Mouse (Mus musculus) CD4-positive, CD25-positive, alpha-beta regulatory T cell, adult 9 weeks (primary cell): ENCODE measurements around the gene Med19. TPM values are rescaled to one million over a fixed set of nuclear protein-coding genes. Genes with fewer than 3 reads are reported as not detected.

Experiments used
- polyA plus RNA-seq: library from polyadenylated mRNA; unstranded; fragments of 100-300 nt; shearing (Covaris generic); gene quantifications from one replicate; pipeline ENCODE4 v1.2.1, GENCODE M21; 2017

Med19 gene
- polyA plus RNA-seq: 42.9 TPM

DNA sequence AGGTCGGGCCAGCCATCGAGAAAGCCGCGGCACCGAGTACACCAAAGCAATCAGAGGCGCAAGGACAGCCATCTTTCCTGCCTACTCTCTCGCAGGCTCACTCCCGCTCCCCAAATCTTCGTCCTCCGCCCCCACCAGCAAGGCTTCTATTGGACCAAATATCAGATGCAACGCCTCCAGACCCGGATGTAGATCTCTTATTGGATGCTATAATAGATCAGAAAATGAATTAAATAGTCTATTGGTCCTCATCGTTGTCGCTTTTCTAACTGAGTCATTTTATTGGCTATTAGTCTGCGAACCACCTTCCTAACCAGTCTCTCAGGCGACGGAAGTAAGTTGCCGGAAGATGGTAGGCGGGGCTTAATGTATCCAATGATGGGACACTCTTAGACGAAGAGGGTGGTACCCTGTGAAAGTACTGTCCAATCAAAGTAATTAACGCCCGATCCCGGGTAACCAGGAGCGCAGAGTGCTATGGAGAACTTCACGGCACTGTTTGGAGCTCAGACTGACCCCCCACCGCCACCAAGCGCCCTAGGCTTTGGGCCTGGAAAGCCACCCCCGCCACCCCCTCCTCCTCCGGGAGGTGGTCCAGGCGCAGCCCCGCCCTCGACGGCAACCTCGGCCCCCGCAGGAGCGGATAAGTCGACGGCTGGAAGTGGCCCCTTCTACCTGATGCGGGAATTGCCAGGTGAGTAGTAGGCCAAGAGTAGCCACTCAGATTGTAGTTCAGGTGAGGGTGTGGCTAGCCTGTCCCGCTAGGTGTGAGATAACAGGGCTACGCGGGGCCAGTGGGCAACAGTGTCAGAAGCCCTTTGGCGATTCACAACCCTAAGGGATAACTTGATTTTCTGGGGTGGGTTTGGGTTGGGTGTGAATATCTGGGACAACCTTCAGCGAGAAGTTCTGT lies at the start of gene Med19, which contains the start of gene Gm28635:
Gene Med19 (plus strand): TSS at position 435 of the 913 bp plus-strand sequence.
Gene Gm28635 (minus strand): TSS at position 74 of the 913 bp plus-strand sequence.

DNA sequence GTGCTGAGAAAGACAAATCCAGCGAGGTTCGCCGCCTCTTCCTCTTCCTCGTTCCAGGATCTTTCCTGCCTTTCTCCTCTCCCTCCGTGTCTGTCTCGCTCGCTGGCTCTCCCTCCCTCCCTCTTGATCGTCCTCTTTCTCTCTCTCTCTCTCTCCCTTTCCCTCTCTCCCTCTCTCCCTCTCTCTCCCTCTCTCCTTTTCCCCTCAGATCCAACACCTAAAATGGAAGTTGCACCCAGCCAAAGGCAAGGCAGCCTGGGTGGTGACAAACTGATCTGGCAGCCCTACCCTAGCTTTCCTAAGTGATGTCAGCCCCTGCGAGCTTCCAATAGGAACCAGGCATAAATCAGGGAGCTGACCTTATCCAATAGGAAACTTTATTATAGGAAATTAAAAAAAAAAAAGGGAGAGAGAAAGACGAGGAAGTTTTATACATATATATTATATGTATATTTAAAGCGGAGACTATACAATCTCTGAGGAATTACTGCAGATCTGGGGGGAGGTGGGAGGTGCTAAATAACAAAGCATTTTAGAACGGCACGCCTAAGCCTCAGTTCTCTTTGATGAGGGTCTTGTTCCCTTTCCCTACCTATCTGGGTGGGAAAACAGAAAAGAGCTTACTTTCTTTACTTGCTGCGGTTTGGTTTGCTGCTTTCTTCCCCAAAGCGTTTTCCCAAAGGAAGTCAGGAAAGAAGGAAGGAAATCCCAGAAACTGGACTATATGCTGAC lies 27.6 kb upstream of the Med19 start, which contains the start of gene Ctnnd1:
Gene Ctnnd1 (minus strand): TSS at position 302 of the 732 bp plus-strand sequence.

DNA sequence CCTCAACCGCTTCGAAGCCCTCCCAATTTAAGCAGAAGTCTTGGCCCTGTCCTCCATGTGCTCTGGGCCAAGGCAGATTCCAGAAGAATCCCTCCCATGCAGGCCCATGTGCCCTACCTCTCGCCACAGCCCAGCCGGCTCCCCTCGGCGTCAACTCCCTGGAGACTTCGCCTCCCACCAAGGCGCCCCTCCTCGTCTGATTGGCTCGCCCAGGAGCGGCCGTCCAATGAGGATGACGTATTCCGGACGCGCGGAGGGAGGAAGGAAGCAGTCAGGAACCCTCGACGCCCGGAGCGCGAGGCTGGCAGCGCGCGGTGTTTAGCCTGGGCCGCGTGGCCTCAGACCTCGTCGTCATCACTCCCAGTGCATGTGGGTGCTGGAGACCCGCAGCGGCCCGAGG lies 19.4 kb upstream of the Med19 start, which contains the start of gene Btbd18:
Gene Btbd18 (plus strand): TSS at position 274 of the 400 bp plus-strand sequence.

DNA sequence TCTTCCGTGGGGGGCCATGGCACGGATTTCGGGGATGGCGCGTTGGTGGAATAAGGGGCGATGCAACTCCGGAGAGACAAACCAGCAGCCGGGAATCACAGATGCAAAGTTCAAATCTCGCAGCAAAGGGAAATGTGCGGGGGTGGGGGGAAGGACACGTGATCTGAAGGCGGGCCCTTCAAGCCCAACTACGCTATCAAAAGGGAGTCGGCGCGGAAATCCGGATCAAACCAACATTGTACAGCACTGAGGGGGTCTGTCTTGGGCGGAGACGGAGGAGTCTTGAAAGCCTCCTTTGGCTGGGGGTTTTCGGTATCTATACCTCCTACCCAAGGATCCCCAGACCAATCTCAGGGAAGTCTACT lies 7.7 kb upstream of the Med19 start, which contains the start of gene Selenoh:
Gene Selenoh (minus strand): TSS at position 202 of the 365 bp plus-strand sequence.

DNA sequence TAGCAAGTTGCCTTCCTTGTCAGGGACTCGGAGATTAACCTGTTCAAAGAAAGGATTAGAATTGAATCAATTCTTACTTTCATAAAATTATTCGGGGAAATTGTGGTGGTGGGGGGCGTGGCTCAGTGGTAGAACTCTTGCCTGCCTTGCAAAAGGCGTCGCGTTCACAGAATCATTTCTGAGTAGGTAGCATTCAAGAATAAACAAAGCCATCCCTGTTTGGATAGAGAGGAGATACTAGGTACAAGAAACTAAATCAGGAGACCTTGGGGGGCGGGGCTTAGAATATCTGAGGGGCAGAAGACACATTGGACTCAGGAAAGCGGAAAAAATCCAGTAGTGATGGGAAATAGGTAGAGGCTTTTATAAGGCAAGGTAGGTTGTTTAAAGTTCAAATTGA lies 814 bp downstream of the Med19 start, which contains the start of gene Tmx2:
Gene Tmx2 (minus strand): TSS at position 125 of the 400 bp plus-strand sequence.

DNA sequence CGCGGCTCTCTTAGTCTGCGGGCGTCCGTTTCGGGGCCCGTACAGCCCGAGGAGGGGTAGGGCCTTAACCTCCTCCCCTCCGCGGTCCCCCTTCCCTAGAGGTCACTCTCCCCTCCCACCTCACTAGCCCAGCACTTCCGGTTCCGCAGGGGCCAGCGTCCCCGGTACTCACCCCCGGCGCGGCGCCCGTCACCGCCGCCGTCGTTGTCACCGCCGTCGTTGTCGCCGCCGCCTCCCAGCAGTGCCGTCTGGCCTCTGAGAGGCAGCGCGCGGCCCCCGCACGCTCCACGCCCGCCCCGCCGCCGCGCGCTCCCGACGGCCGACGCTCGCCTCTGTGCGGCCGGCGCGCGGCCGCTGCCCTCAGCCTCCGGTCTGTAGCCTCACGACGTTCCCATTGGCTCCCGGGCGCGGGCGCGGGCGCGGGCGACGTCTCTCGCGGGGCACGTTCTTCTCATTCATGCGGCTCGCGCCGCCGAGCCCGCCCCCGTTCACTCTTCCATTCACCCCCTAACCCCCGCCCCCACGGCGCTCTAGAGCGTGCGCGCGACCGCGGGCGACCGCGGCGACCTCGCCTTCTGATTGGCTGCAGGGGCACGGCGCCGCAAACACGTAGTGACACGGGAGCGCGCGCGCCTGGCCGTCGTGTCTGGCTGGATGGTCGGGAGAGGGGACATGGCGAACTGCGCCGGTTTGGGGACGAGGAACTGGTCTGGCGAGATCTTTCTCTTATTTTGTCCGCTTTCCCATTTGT lies 36.8 kb downstream of the Med19 start, which contains the start of gene Zdhhc5:
Gene Zdhhc5 (minus strand): TSS at position 370 of the 751 bp plus-strand sequence.

DNA sequence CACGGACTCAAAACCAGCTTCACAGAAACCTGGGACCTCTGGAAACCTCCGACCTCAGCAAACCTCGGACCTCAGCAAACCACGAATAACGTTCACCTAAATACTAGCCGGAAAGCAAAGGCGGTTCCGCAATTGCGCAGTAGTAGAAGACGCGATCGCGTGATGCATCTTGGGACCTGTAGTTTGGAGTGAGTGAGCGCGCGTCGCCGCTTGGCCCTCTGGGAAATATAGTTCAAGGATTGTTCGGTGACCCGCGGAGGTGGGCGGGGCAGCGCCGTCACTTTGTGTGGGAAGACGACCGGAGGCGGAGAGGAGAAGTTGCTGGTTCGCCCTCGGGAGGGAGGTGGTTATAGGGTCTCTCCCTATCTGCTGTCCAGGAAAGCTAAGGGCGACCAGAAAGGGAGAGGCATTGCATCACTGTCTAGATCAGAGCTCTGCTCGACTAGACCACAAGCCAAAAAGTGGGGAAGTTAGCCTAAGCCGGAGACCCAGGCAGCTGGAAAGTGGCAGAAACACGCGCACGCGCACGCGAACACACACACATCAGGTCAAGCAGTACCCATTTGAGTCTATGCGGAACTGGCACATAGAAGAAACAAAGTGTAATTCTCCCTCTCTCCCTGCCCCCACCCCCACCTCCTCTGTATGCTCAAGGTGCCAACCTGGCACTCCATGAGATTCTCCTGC lies 49.1 kb downstream of the Med19 start, which contains the start of gene Clp1:
Gene Clp1 (minus strand): TSS at position 179 of the 687 bp plus-strand sequence.

DNA sequence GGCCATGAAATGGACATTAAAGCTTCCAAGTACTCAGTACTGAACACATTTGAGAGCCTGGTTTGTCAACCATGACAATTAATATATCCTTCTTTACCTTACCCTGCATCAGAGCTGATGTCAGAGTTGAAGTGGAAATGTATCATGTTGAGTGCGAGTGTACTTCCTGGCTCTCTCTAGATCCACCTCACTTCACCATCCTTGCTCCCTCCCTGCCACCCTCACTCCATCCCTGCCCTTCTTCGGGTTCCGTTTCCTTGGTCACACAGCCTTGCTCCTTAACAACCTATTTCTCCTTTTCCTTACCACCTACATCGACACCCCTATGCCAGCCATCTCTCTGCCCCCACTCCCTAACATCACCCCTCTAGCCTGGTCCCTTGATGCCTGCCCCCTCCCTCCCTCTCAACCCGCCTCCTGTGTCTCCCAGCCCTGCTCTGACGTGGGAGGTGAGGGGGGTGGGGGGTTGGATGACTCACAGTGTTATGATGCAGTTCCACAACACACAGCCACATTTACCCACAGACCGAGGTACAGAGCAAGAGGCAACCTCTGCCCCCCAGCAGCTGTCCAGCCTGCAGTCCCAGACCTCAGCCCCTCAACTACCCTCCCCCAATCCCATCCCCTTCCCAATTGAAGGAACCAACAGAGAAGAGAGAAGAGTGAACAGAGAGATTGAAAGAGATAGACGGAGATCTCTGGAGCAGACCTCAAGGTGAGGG lies 55.5 kb downstream of the Med19 start, which contains the start of gene Ypel4:
Gene Ypel4 (plus strand): TSS at position 480 of the 722 bp plus-strand sequence.

Other genes starting within 250 kb of the Med19 start
- gene Tfpi, start 201.6 kb upstream of the Med19 start, polyA plus RNA-seq: 15.4 TPM
- 2.3 TPM for gene Ctnnd1, start 27.6 kb upstream of the Med19 start, polyA plus RNA-seq
- 0.30 TPM for gene Btbd18, start 19.3 kb upstream of the Med19 start, polyA plus RNA-seq
- gene Selenoh, start 7.6 kb upstream of the Med19 start, polyA plus RNA-seq: 102 TPM
- gene Gm28635, start 361 bp upstream of the Med19 start, polyA plus RNA-seq: not detected
- gene Tmx2, start 738 bp downstream of the Med19 start, polyA plus RNA-seq: 115 TPM
- 23.3 TPM for gene Zdhhc5, start 36.8 kb downstream of the Med19 start, polyA plus RNA-seq
- gene Clp1, start 48.9 kb downstream of the Med19 start, polyA plus RNA-seq: 69.3 TPM
- 1.2 TPM for gene Ypel4, start 55.7 kb downstream of the Med19 start, polyA plus RNA-seq
- gene Gm19426, start 65.3 kb downstream of the Med19 start, polyA plus RNA-seq: not detected
- not detected for gene Serping1, start 97.0 kb downstream of the Med19 start, polyA plus RNA-seq
- 53.5 TPM for gene Ube2l6, start 120.4 kb downstream of the Med19 start, polyA plus RNA-seq
- not detected for gene Smtnl1, start 144.2 kb downstream of the Med19 start, polyA plus RNA-seq
- gene Timm10, start 148.6 kb downstream of the Med19 start, polyA plus RNA-seq: 37.3 TPM
- gene Slc43a1, start 160.4 kb downstream of the Med19 start, polyA plus RNA-seq: 8.3 TPM
- gene Rtn4rl2, start 208.3 kb downstream of the Med19 start, polyA plus RNA-seq: not detected